Mouse (Mus musculus) heart, embryonic 10.5 days (tissue): ENCODE data around the gene Trem3. TPM values are rescaled to one million over a fixed set of nuclear protein-coding genes. Genes with fewer than 3 reads are reported as not detected.

Experiments
- DNase-seq: peaks from one replicate; pipeline ENCODE4 v3.0.0-alpha.2; 2017; ENCODE audit warnings: low spot score
- H3K27ac ChIP-seq: fragments of 300-500 bp; sonication (generic); 2 replicates; pipeline ENCODE4 v1.5.1; 2016; ENCODE audit warnings: mild to moderate bottlenecking
- H3K27me3 ChIP-seq: fragments of 300-500 bp; sonication (generic); 2 replicates; pipeline ENCODE4 v1.6.1; 2016; ENCODE audit warnings: mild to moderate bottlenecking; ENCODE audit not compliant: poor library complexity, insufficient read depth, severe bottlenecking
- H3K36me3 ChIP-seq: fragments of 300-500 bp; sonication (generic); 2 replicates; pipeline ENCODE4 v1.6.1; 2016; ENCODE audit warnings: mild to moderate bottlenecking, moderate library complexity
- H3K4me1 ChIP-seq: fragments of 300-500 bp; sonication (generic); 2 replicates; pipeline ENCODE4 v1.6.1; 2016; ENCODE audit warnings: mild to moderate bottlenecking
- H3K4me3 ChIP-seq: fragments of 300-500 bp; sonication (generic); 2 replicates; pipeline ENCODE4 v1.5.1; 2016; ENCODE audit warnings: mild to moderate bottlenecking, moderate library complexity
- H3K9me3 ChIP-seq: fragments of 300-500 bp; sonication (generic); 2 replicates; pipeline ENCODE4 v1.6.1; 2016; ENCODE audit warnings: mild to moderate bottlenecking, moderate library complexity
- WGBS: fragments of 180-500 bp; shearing (Covaris S2); methylation state at CpG from one replicate; pipeline ENCODE4 v1.1.7; 2016; 5-methylcytosine and 5-hydroxymethylcytosine counted together
- polyA plus RNA-seq: library from polyadenylated mRNA; unstranded; fragments of >200 nt; fragmentation: Nextera tagmentation; extraction: Ambion mirVana; gene quantifications from 2 replicates; pipeline ENCODE4 v1.2.1, GENCODE M21; 2016

Gene Trem3
- polyA plus RNA-seq: not detected in 2 replicates

DNA sequence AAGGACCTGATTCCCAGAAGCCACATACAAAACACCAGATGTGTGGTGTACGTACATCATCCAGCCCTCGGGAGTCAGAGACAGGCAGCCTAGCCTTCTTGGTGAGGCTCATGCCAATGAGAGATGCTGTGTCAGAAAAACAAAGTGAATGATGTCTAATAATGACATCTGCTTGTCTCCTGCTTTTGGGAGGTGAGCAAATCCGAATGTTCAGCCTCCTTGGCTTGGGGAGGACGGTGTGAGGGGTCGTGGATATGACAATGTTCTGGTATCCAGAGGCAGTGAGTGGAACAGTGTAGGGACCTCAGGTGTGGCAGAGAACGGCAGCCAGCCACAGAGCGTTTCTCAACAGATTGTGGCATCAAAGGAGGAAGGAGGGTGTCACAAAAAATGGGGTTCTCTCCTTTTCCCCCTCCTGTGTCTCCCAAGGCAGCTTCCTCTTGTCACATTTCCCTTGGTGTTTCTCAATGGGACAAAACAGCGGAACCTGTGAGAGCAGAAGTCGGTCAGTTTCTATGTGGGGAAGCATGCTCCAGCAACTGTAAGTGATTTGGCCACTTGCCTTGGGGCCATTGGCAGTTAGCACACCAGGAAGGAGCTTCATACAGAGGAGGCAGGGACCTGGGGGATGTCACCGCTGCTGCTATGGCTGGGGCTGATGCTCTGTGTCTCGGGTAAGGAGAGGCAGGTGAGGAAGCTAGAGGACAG lies at the start of gene Trem3:
Gene Trem3, plus strand, starts transcription at position 557 of the 708 bp plus-strand sequence.
- H3K36me3 ChIP-seq: no peaks in the 10 kb centered on the region
- DNase-seq: no peak
- WGBS: 81% methylated on average over 11 of the region's 11 CpGs
- no peaks in the 10 kb centered on the region for H3K4me1 ChIP-seq
- no peak within 1 kb of the TSS for H3K4me3 ChIP-seq
- peaks cover 6% of the 10 kb centered on the region for H3K27me3 ChIP-seq
- no peak within 1 kb of the TSS for H3K27ac ChIP-seq
- no peaks in the 10 kb centered on the region for H3K9me3 ChIP-seq

DNA sequence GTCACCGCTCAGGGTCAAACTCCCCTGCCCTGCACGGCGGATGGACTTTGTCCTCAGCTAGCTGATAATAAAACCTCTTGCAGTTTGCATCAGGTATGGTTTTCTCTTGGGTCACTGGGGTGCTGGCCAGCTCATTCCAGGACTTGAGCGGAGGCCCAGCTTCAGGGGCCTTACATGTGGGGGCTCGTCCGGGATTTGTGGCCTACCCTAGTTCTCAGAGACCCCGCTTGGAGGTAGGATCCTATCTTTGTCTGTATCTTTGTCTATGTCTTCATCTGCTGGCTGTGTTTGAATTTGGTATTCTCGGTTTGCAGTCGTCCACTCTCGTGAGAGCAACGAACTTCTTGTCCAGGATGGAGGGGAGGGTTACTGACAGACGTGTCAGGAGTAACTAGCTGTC lies 44.5 kb upstream of the Trem3 start:
- peaks cover 16% of the 10 kb centered on the region for H3K9me3 ChIP-seq
- H3K4me1 ChIP-seq: no peaks in the 10 kb centered on the region
- H3K27me3 ChIP-seq: no peaks in the 10 kb centered on the region
- WGBS: 89% methylated on average over 12 of the region's 12 CpGs
- H3K4me3 ChIP-seq: no peak overlapping the region
- H3K27ac ChIP-seq: no peak overlapping the region
- no peak for DNase-seq
- H3K36me3 ChIP-seq: no peaks in the 10 kb centered on the region

DNA sequence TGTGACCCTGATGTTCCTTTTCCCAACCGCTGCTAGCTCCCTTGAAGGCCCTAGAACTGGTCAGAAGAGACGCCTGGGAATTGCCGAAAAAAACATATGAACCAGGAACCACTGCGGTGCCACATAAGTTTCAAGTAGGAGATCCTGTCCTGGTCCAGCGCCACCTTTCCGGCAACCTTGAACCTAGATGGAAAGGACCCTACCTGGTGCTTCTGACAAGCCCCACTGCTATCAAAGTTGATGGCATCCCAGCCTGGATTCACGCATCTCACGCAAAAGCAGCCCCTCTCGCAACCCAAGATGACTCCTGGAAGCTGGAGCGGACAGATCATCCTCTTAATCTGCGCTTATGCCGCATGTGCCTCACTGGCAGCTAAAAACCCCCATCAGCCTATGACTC lies 35.0 kb upstream of the Trem3 start:
- H3K36me3 ChIP-seq: no peaks in the 10 kb centered on the region
- no peaks in the 10 kb centered on the region for H3K9me3 ChIP-seq
- no peak overlapping the region for H3K4me3 ChIP-seq
- H3K27me3 ChIP-seq: no peaks in the 10 kb centered on the region
- no peaks in the 10 kb centered on the region for H3K4me1 ChIP-seq
- DNase-seq: no peak
- no peak overlapping the region for H3K27ac ChIP-seq
- 91% methylated on average over 12 of the region's 12 CpGs for WGBS

DNA sequence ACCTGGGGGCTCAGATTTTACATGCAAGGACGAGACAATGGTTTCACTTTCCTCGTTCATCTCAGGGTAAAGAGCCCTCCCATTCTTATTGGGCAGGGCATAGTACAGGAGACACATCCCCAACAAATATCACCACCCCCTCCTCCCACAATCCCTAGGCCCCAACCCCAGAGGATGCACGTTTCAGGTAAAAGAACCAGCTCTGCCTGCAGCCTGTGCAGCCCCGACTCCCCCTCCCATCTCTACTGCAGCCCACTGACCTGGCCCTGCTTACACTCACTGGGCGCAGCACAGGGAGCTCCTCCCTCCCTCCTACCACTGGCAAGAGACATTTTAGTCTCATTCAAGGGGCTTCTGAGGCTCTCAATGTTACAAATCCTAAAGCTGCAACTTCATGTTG lies 34.1 kb upstream of the Trem3 start:
- Histone ChIP-seq H3K27ac (no peak overlapping the region), H3K36me3 (no peaks in the 10 kb centered on the region), H3K27me3 (no peaks in the 10 kb centered on the region), H3K4me1 (no peaks in the 10 kb centered on the region), H3K9me3 (no peaks in the 10 kb centered on the region), H3K4me3 (no peak overlapping the region)
- WGBS: 71% methylated on average over 5 of the region's 5 CpGs
- no peak for DNase-seq

DNA sequence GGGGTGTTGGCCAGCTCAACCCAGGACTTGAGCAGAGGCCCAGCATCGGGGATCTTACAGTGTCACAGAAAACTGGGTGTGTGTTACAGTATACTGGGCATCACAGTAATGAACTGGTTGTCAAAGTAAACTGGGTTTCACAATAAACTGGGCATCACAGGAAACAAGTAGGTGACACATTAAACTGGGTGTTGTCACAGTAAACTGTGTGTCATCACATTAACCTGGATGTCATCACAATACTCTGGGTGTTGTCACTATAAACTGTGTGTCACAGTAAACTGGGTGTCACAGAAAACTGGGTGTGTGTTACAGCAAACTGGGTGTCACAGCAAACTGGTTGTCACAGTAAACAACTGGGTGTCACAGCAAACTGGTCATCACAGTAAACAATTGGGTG lies 32.1 kb upstream of the Trem3 start:
- H3K4me3 ChIP-seq: no peak overlapping the region
- H3K27me3 ChIP-seq: no peaks in the 10 kb centered on the region
- H3K27ac ChIP-seq: no peak overlapping the region
- no peaks in the 10 kb centered on the region for H3K4me1 ChIP-seq
- no peak for DNase-seq
- H3K9me3 ChIP-seq: no peaks in the 10 kb centered on the region
- no peaks in the 10 kb centered on the region for H3K36me3 ChIP-seq
- 82% methylated on average over 1 of the region's 1 CpGs for WGBS

DNA sequence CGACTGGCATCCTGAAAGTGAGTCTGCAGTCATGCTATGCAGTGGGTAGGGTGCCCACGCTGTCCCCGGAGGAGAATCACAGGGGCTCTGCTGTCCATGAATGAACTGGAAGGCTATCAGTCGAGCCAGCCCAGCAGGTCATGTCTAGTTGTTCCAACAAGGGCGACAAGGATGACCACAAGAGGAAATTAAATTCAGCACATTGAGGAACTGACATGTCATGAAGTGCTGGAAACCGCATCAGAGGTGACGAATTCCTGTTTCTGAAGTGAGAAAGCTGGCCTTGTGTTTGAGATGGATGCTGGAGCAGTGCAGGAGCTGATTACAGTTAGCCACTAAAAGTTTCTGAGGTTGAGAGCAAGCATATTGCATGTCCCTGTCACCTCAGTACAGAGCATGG lies 16.9 kb upstream of the Trem3 start:
- Histone ChIP-seq H3K27ac (no peak overlapping the region), H3K4me1 (no peaks in the 10 kb centered on the region), H3K36me3 (no peaks in the 10 kb centered on the region), H3K27me3 (no peaks in the 10 kb centered on the region), H3K4me3 (no peak overlapping the region), H3K9me3 (no peaks in the 10 kb centered on the region)
- 79% methylated on average over 7 of the region's 7 CpGs for WGBS
- DNase-seq: no peak

DNA sequence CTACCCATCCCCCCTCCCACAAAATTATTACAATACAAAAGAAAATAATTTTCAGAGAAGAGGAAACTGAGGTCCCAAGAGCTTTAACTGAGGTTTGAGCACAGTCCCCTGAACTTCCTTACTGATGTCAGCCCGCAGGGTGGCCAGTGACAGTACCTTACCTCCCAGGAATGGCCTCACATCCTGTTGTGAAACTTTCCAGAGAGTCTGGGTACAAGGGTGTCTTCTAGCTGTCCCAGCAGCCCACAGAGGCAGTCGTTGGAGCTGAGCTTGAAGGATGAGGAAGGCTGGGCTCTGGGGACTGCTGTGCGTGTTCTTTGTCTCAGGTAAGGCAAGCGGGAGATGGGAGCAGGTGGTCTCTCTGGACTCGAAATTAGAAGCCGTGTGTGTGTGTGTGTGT lies 15.1 kb upstream of the Trem3 start, which contains the start of gene Trem1:
Gene Trem1, plus strand, starts transcription at position 251 of the 400 bp plus-strand sequence.
- no peak for DNase-seq
- H3K9me3 ChIP-seq: no peaks in the 10 kb centered on the region
- H3K4me3 ChIP-seq: no peak within 1 kb of the TSS
- H3K27ac ChIP-seq: no peak within 1 kb of the TSS
- no peaks in the 10 kb centered on the region for H3K4me1 ChIP-seq
- WGBS: 80% methylated on average over 6 of the region's 6 CpGs
- no peaks in the 10 kb centered on the region for H3K36me3 ChIP-seq
- no peaks in the 10 kb centered on the region for H3K27me3 ChIP-seq

DNA sequence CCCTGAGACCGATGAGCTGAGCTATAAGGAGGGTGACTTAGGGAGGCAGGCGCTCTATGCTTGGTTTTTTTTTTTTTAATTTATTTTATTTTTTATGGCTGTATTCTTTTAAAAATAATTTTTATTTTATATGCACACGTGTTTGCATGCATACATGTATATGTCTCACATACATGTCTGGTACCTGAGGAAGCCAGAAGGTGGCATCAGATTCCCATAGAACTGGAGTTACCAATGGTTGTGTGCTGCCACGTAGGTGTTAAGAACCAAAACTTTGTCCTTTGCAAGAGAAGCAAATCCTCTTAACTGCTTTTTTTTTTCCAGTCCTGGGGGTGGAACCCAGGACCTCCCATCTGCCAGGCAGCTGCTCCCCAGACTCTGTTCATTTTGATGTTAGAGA lies 13.8 kb upstream of the Trem3 start:
- 88% methylated on average over 4 of the region's 4 CpGs for WGBS
- no peaks in the 10 kb centered on the region for H3K9me3 ChIP-seq

DNA sequence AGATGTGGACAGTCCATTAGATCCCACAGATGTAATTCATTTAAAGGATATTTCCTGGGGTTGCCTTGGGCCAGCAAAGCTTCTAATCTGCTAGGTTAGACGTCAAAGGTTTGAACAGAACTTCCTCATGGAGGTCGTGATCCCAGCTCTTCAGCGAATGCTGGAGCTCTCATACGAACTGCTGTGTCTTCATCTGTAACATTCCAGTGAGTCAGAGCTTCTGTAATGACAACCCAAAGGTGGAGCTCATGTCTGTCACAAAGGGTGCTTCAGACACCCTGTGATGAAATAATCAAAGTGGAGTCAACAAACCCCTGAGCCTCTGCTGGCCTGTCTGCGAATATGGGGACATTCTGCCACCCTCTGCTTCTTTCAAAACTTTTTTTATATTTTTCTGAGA lies 13.0 kb upstream of the Trem3 start:
- H3K9me3 ChIP-seq: no peaks in the 10 kb centered on the region
- H3K4me3 ChIP-seq: no peak overlapping the region
- DNase-seq: no peak
- H3K27me3 ChIP-seq: no peaks in the 10 kb centered on the region
- H3K4me1 ChIP-seq: no peaks in the 10 kb centered on the region
- no peaks in the 10 kb centered on the region for H3K36me3 ChIP-seq
- H3K27ac ChIP-seq: no peak overlapping the region
- WGBS: 74% methylated on average over 5 of the region's 5 CpGs

More for the DNA sequence above, 13.8 kb upstream of the Trem3 start:
- Histone ChIP-seq H3K4me3 (no peak overlapping the region), H3K27me3 (no peaks in the 10 kb centered on the region), H3K36me3 (no peaks in the 10 kb centered on the region), H3K4me1 (no peaks in the 10 kb centered on the region), H3K27ac (no peak overlapping the region)
- DNase-seq: no peak

DNA sequence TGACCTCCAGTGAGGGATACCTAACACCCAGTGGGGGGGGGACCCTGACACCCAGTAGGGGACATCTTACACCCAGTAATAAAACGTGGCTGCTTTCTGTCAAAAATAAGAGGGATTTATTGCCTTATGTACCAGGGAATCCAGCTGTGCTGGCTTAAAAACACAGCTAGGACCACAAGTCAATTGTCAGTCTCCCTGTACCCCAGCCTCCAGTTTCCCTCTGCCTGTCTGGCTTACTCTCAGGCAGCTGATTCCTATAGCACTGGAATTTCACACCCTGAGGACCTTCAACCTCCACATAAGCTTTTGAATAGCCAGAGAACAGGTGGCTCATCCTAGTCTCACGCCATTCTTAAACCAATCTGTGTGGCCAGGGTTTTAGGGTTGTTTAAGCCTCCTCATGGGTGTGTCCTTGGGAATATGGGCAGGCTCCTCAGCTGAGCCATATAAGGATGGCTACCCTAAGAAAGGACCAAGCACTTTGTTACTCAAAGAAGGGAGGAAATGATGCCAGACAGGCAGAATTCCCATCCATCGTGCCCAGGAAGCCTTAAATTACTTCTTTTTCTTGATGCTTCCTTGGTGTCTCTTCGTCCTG lies 11.7 kb upstream of the Trem3 start:
- no peak overlapping the region for H3K4me3 ChIP-seq
- WGBS: 44% methylated on average over 4 of the region's 4 CpGs
- DNase-seq: no peak
- no peaks in the 10 kb centered on the region for H3K9me3 ChIP-seq
- no peaks in the 10 kb centered on the region for H3K27me3 ChIP-seq
- no peak overlapping the region for H3K27ac ChIP-seq
- no peaks in the 10 kb centered on the region for H3K36me3 ChIP-seq
- H3K4me1 ChIP-seq: no peaks in the 10 kb centered on the region

DNA sequence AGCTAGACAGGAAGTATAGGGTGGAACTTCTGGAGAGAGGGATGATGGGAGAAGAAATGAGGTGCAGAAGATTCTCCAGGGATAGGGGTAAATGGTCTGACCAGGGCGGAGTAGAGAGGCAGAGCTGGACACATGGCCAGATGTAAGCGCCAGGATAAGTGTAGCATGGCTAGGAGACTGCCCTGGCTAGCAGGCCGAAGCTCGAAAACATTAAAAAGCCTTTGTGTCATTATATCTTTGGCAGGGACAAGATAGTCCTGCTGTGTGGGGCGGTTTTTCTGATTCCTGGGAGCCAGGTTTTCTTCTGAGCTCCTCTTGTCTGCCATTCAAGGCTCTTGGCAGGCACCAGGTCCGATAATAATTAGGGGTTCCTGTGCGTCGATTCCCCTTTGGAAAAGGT lies 10.0 kb upstream of the Trem3 start:
- 87% methylated on average over 8 of the region's 8 CpGs for WGBS

DNA sequence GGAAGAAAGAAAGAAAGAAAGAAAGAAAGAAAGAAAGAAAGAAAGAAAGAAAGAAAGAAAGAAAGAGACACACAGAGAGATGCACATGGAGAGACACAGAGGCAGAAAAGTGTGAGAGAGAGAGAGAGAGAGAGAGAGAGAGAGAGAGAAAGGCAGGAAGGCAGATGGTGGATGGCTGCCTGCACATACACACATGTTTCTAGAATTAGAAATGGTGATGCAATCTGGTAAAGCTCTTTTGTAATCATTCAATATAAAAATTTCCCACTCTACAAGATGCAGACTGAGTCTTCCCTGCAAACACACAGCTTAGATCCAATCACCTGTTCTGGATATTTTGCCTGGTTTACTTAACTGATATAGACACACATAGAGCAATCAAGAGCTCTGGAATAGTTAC lies 1.5 kb downstream of the Trem3 start:
- Histone ChIP-seq H3K4me1 (no peaks in the 10 kb centered on the region), H3K4me3 (no peak overlapping the region), H3K27me3 (peaks cover 6% of the 10 kb centered on the region), H3K9me3 (no peaks in the 10 kb centered on the region), H3K27ac (no peak overlapping the region), H3K36me3 (no peaks in the 10 kb centered on the region)
- no peak for DNase-seq

More for the DNA sequence above, 10.0 kb upstream of the Trem3 start:
- Histone ChIP-seq H3K4me3 (no peak overlapping the region), H3K27me3 (no peaks in the 10 kb centered on the region), H3K9me3 (no peaks in the 10 kb centered on the region), H3K27ac (no peak overlapping the region), H3K36me3 (no peaks in the 10 kb centered on the region), H3K4me1 (no peaks in the 10 kb centered on the region)
- no peak for DNase-seq

DNA sequence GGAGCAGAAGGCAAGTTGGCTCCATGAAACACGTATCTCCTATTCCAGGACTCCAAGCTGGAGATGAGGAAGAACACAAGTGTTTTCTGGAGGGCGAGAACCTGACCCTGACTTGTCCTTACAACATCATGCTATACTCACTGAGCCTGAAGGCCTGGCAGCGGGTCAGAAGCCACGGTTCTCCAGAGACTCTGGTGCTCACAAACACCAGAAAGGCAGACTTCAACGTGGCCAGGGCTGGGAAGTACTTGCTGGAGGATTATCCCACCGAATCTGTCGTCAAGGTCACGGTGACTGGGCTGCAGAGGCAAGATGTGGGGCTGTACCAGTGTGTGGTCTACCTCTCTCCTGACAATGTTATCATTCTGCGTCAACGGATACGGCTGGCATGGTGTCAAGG lies 1.9 kb downstream of the Trem3 start:
- no peak overlapping the region for H3K27ac ChIP-seq
- H3K27me3 ChIP-seq: peaks cover 6% of the 10 kb centered on the region
- H3K36me3 ChIP-seq: no peaks in the 10 kb centered on the region
- H3K4me1 ChIP-seq: no peaks in the 10 kb centered on the region
- no peak for DNase-seq
- H3K9me3 ChIP-seq: no peaks in the 10 kb centered on the region
- H3K4me3 ChIP-seq: no peak overlapping the region
- WGBS: 78% methylated on average over 11 of the region's 11 CpGs

DNA sequence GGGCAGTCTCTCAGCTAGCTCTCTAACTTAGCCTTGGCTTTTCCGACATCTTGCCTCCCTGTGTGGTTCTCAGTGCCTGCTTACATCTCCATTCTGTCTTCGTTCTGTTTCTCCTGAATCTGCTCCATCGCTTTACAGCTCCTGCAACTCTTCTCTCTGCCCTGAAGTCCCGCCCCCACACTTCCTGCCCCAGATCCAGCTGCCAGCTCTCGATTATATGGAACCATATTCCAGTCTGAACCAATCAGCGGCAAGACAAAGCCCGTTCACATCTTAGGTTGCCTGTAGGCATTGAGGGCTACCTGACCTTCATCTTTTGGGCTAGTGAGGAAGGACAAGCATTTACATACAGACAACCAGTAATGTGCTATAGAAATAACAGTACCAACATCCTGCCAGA lies 3.1 kb downstream of the Trem3 start:
- no peak overlapping the region for H3K27ac ChIP-seq
- H3K4me1 ChIP-seq: no peaks in the 10 kb centered on the region
- DNase-seq: no peak
- WGBS: 86% methylated on average over 7 of the region's 7 CpGs
- H3K4me3 ChIP-seq: no peak overlapping the region
- H3K36me3 ChIP-seq: no peaks in the 10 kb centered on the region
- peaks cover 6% of the 10 kb centered on the region for H3K27me3 ChIP-seq
- no peaks in the 10 kb centered on the region for H3K9me3 ChIP-seq
